Mouse (Mus musculus) spleen, adult 2 months (tissue): Measurements from ENCODE around the gene Eml1.

Experiments used
- CTCF ChIP-seq: fragments of 200-500 bp; IDR thresholded peaks from 2 replicates; pipeline ENCODE4 v1.5.1; 2011; ENCODE audit warnings: mild to moderate bottlenecking, inconsistent platforms; ENCODE audit not compliant: insufficient read depth, insufficient read length, insufficient replicate concordance; ENCODE audit errors: extremely low read depth
- POLR2A ChIP-seq: fragments of 200-500 bp; IDR thresholded peaks from 2 replicates; pipeline ENCODE4 v1.6.1; 2011; ENCODE audit warnings: low read depth, low read length, inconsistent platforms

- TF ChIP-seq CTCF (no peak), POLR2A (no peak)
Measured at GRCm38 (mm10) chr12:108455004-108455403, 84.2 kb downstream of the Eml1 start.
